Mouse (Mus musculus) myocyte (in vitro differentiated cells): ENCODE data around the gene Ddx47.

ENCODE experiments used
- CEBPB ChIP-seq: IDR thresholded peaks from 2 replicates; pipeline ENCODE4 v1.6.1; 2011; ENCODE audit warnings: mild to moderate bottlenecking, moderate library complexity; ENCODE audit not compliant: poor library complexity, insufficient read depth, severe bottlenecking
- MAX ChIP-seq: IDR thresholded peaks from one replicate; pipeline ENCODE4 v1.6.1; 2011; ENCODE audit warnings: low read depth, mild to moderate bottlenecking, control low read depth
- MYOD1 ChIP-seq, 3 experiments: IDR thresholded peaks; one replicate each; pipeline ENCODE4 v1.6.1; 2011; ENCODE audit warnings: control low read depth in 2 of 3, low read depth in 2 of 3, mild to moderate bottlenecking in 2 of 3, moderate library complexity in 1 of 3; ENCODE audit not compliant: insufficient read length in 2 of 3, control insufficient read depth in 1 of 3
- MYOG ChIP-seq, 3 experiments: IDR thresholded peaks; one replicate each; pipeline ENCODE4 v1.6.1; 2011; ENCODE audit warnings: control low read depth in 2 of 3, low read depth in 2 of 3, mild to moderate bottlenecking in 2 of 3; ENCODE audit not compliant: insufficient read length in 2 of 3, control insufficient read depth in 1 of 3, insufficient read depth in 1 of 3
- POLR2A ChIP-seq: IDR thresholded peaks from one replicate; pipeline ENCODE4 v1.6.1; 2011; ENCODE audit warnings: low read depth, mild to moderate bottlenecking, control low read depth, moderate library complexity; ENCODE audit not compliant: insufficient read length
- REST ChIP-seq: IDR thresholded peaks from one replicate; pipeline ENCODE4 v1.6.1; 2011; ENCODE audit warnings: mild to moderate bottlenecking, control low read depth, moderate library complexity; ENCODE audit not compliant: insufficient read depth, insufficient read length
- SRF ChIP-seq: IDR thresholded peaks from one replicate; pipeline ENCODE4 v1.6.1; 2011; ENCODE audit warnings: low read depth; ENCODE audit not compliant: control insufficient read depth, insufficient read length
- TCF12 ChIP-seq: IDR thresholded peaks from one replicate; pipeline ENCODE4 v1.6.1; 2011; ENCODE audit warnings: mild to moderate bottlenecking, control low read depth; ENCODE audit not compliant: poor library complexity, insufficient read depth, severe bottlenecking
- USF1 ChIP-seq: IDR thresholded peaks from one replicate; pipeline ENCODE4 v1.6.1; 2011; ENCODE audit warnings: low read depth, mild to moderate bottlenecking, control low read depth, moderate library complexity

GRCm38 (mm10) chr6:135021633-135022032 is 10.2 kb downstream of the Ddx47 start:
- TF ChIP-seq POLR2A (no peak), USF1 (no peak), REST (no peak), SRF (no peak), MAX (no peak), TCF12 (no peak), MYOG (IDR thresholded peaks at IDR 0.05; ENCODE audit: control insufficient read depth in 1 of 3, insufficient read depth in 1 of 3, insufficient read length in 2 of 3, low read depth in 2 of 3) (no peak), CEBPB (no peak), MYOD1 (IDR thresholded peaks at IDR 0.05; ENCODE audit: control insufficient read depth in 1 of 3, insufficient read length in 2 of 3, low read depth in 2 of 3) (no peak)
